Mouse (Mus musculus): ENCODE measurements around the gene Rpp25l.
"Not testable (repeated sequence)": the region's sequence is repeated elsewhere in the genome, so short reads cannot be mapped to it uniquely, and the experiment has no call there.

Gene Rpp25l

GRCm38 (mm10) chr4:41696930-41697841 lies 16.1 kb downstream of the Rpp25l start, which contains the start of gene Cntfr:
Gene Cntfr, minus strand, starts transcription at chr4:41697089.
- not testable (repeated sequence) for DNase-seq (ENCODE audit: low read depth, low spot score)

- not testable (repeated sequence) for DNase-seq (ENCODE audit: low read depth, low spot score)
These were observed 16.9 kb downstream of the Rpp25l start for GRCm38 (mm10) chr4:41696452-41696851.

DNA sequence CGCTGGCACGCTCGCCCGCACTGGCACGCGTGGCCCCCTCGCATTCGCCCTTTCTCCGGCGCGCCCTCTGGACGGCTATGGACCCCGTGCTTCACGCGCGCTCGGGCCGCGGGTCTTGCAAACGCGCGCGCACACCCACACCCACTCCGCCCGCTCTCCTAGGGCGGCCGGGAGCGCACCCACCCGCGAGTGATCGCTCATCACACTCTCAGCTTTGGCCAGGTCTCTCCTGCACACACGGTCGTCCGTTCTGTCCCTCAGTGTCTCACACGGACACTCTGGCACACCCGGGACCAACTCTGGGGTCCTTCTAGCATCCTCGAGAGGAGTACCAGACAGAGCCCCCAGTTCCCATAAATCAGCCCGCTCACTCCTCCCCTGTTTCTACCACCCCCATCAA lies 17.5 kb downstream of the Rpp25l start:
- DNase-seq (ENCODE audit: low read depth, low spot score): not testable (repeated sequence)

GRCm38 (mm10) chr4:41693511-41693910 lies 19.8 kb downstream of the Rpp25l start:
- DNase-seq (ENCODE audit: low read depth, low spot score): not testable (repeated sequence)

DNA sequence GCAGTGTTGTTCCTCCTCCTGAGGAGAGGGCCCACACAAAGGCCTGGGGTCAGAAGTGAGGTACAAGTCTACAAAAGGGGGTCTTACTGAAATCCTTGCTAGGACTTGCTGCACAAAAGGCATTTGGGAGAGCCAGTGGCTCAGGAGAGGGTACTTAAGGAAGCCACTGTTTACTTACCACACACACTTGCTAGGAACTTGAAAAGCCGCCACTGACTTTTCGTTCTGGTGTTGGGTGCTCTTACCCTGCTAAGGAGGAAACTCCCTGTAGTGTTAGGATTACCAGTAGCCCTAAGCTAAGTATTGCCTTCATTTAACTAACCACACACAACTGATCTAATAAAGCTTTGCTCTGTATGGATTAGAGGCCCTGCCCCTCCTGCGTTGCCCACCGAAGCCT lies 23.3 kb downstream of the Rpp25l start:
- not testable (repeated sequence) for DNase-seq (ENCODE audit: low read depth, low spot score)

GRCm38 (mm10) chr4:41688562-41688961 lies 24.8 kb downstream of the Rpp25l start:
- DNase-seq (ENCODE audit: low read depth, low spot score): not testable (repeated sequence)

DNA sequence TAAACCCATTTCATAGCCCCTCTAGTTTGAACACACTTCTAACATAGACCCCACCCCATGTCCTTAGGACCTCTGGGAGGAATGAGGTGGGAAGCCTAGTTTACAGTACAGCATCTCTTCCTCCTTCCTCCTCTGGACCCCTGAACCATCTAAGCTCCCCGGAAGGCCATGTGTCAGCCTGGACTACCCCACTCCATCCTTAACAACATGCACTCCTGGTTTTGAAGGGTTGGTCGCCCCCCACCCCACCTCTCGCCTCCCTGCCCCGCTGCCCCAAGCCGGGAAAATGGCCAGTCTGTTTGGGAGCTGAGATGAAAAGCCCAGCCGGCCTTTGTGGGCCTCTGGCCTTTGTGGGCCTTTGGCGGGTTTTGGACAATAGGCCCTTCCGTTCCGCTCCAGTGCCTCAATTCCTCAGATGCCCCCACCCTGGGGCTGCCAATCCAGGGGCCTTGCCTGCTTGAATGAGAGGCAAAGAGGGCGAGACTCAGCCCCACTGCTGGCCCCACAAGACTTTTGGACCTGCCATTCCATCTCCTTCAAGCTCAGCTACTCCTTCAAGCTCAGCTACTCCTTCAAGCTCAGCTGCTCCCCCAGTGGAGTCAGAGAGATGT lies 27.3 kb downstream of the Rpp25l start:
- not testable (repeated sequence) for DNase-seq (ENCODE audit: low read depth, low spot score)

DNA sequence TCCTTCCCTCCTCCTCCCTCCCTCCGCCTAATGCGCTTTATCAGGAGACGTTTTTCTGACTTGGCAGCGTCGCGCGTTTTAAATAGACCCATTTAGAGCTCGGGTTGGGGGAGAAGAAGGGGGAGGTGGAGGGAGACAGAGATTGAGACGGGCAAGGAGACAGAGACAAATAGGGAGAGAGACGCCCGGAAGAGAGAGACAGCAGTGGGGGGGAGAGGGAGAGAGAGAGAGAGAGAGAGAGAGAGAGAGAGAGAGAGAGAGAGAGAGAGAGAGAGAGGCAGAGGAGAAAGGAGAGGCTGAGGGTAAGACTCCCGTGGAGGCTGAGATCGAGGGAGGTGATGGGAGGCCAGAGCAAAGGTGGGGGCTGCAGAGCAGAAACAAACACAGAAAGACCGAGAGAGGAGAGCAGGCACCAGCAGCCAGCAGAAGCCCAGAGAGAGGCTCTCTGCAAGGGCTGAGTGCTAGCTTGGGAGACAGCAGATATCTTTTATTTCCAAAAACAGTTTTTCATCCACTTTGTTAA lies 28.3 kb downstream of the Rpp25l start:
- not testable (repeated sequence) for DNase-seq (ENCODE audit: low read depth, low spot score)

GRCm38 (mm10) chr4:41684131-41684930 lies 29.0 kb downstream of the Rpp25l start:
- not testable (repeated sequence) for DNase-seq (ENCODE audit: low read depth, low spot score)

GRCm38 (mm10) chr4:41683303-41683702 lies 30.0 kb downstream of the Rpp25l start:
- not testable (repeated sequence) for DNase-seq (ENCODE audit: low read depth, low spot score)

- no peak for DNase-seq (ENCODE audit: low read depth, low spot score)
These were observed 30.5 kb downstream of the Rpp25l start for GRCm38 (mm10) chr4:41682789-41683188.

GRCm38 (mm10) chr4:41681947-41682346 lies 31.4 kb downstream of the Rpp25l start:
- DNase-seq (ENCODE audit: low read depth, low spot score): no peak

- no peak for DNase-seq (ENCODE audit: low read depth, low spot score)
These were observed 32.2 kb downstream of the Rpp25l start for GRCm38 (mm10) chr4:41681176-41681575.

DNA sequence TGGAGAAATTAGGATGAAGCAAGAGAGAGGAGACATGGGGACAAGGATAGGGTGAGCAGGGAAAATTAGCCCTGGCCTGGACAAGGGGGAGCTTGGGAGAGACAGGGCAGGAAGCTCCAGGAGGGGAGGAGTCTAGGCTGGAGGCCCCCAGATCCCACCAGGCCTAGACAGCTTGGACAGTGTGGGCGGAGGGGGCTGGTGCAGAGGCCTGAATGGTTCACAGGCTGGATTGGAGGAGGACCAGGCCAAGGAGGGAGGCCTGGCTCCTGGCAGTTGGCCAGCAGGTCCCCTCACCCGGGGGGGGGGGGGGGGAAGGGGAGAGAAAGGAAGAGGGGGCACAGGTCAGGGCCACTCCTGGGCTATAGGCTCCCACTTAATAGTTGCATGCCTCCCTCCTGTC lies 34.0 kb downstream of the Rpp25l start:
- no peak for DNase-seq (ENCODE audit: low read depth, low spot score)

DNA sequence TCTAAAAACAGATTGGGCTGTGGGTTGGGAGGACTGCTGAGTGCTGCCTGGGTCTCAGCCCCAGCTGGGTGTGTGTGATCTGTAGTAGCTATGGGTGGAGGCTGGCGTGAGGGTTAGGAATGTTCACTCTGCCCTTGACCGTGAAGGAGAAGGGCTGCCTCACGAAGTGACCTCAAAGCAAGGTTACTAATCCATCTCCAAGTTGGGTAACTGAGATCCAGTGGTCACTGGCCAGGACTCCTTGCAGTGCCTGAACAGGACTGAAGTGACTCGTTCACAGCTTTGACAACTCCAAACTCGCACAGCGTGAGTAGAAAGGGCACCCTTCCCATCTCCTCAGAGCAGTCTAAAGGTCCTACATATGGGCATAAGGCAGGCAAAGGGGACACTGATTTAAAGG lies 34.5 kb downstream of the Rpp25l start:
- DNase-seq (ENCODE audit: low read depth, low spot score): no peak

DNA sequence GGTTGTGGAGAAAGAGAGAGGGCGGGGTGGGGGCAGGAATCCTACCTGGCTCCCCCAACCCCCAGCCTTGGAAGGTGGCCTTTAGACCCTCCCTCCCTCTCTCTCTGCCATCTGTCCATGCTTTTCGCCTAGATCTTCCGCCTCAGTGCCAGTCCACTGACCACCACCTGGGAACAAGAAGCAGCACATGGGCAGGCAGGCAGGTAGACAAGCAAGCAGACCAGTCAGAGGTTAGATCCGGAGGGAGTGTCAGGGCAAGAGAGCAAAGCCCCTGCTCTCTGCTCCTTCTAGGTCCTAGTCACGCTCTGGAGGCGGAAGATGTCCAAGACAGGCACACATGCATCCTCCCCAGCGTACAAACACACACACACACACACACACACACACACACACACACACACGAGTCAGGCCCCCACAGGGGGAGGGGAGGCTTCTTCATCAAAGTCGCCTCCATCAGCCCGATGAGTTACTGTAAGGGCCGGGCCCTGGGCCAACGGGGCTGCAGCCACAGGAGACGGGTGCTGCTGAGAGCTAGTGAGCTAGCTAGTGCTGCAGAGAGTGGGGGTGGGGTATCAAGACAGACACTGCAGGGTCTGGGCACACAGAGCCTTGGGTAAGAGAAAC lies 36.2 kb downstream of the Rpp25l start:
- no peak for DNase-seq (ENCODE audit: low read depth, low spot score)

- DNase-seq (ENCODE audit: low read depth, low spot score): no peak
These were observed 36.9 kb downstream of the Rpp25l start for GRCm38 (mm10) chr4:41676248-41677005.

DNA sequence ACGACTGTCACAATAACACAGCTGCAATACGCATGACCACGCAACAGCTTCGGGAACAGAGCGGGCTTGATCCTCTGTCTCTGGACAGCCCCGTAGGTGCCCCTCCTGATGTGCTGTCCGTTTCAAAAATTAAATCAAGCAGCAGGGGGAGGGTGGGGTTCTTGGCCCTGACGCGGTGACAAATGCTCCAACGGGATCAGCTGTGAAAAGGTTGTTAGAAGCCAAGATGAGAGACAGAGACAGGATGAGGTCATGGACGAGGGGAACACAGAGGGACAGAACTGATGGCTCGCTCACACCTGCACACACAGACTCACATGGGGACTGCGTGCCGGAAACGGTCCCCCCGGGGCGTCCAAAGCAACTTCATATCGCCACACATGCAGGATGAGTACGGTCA lies 40.1 kb downstream of the Rpp25l start:
- DNase-seq (ENCODE audit: low read depth, low spot score): no peak

DNA sequence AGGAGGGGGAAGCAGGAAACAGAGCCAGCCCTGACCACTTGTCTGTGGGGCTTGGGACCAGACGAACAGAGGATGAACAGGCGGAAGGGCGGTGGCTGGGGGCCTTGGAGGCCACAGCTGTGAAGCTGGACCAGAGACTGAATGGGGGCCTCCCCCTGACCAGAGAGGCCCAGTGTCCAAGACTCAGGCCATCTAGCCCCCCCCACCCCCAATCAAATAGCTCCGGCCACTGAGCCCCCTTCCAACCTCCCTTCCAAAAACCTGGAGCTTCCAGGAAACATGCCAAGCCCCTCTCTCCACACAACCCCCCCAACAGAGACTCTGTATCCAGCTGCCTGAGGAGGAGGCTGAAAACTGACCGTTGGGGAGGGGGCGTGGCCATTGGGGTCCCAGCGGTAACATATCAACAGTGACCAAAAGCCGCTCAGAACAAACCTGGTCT lies 40.8 kb downstream of the Rpp25l start:
- no peak for DNase-seq (ENCODE audit: low read depth, low spot score)

DNA sequence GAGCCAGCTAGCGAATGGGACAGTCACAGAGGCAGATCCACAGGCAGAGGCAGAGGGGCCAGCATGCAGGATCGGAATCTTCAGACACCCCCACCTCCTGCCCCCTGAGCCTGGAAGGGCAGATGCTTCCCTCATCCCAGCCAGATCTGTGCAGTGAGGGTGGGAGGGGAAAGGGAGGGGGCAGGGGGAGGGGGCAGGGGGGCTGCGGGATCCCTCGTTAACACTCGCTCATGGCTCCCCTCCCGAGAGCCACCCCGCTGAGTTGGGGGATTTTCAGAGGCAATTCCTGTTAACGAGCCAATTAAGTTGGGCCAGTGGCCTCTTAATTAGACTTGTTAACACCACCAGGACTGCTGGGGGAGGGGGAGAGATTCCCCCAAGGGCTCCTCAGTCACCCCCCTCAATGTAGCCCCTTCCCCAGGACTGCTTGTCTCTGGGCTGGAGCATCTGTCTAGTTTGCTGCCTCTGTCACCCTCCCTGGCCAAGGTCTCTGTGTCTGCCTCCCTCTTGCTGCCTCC lies 41.3 kb downstream of the Rpp25l start:
- DNase-seq (ENCODE audit: low read depth, low spot score): no peak
